Mouse (Mus musculus) CD8-positive naive resting alpha-beta T cell, adult 2 months (primary cell): ENCODE results near the gene Cd79b.
"Not testable (repeated sequence)": the region's sequence is repeated elsewhere in the genome, so short reads cannot be mapped to it uniquely, and the experiment has no call there.

Experiments
- DNase-seq, 2 experiments: peaks; one replicate each; pipeline ENCODE4 v3.0.0; 2022; ENCODE audit warnings: low read depth in 2 of 2, low spot score in 2 of 2

Gene Cd79b

DNA sequence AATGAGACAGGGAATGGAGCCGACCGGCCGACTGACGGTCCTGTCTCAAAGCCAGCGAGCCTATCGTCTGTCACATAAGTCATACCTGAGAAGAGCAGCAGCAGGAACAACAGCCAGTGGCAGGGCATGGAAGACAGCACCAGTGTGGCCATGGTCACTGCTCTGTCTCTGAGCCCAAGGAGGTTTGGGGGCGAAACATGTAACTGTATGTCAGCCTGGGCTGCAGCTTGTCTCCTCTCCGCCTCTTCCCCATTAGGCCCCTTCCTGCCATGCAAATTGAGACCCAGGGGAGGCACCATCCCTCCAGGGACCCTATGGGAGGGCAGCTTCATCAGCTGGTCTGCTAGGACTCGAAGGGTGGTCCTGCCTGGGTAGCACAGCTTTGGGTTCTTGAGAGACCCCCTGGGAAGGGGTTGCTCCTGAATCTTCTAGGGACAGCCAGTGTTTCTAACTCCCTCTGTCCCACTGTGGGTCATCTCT is at the start of gene Cd79b:
Gene Cd79b, minus strand, starts transcription at position 430 of the 480 bp plus-strand sequence.
- no peak for DNase-seq

DNA sequence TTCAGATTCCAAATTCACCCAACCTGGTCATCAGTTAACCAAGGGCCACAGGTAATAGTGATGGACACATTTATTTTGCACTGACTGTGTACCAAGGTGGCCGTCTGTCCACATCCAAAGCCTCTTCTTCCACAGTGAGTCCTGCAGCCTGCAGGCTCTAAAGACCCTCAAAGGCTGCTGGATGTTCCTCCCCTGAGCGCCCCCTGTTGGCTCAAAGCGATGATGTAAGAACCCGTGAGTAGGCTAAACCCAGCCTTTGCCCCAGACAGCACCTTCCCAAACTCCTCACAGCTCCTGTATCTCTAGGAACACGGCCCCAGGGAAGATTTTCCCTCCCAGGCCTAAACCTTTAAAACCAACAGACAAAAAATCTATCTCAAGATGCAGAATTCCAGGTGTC is 44.8 kb upstream of the Cd79b start:
- DNase-seq = peak; percentile 15 to 23

DNA sequence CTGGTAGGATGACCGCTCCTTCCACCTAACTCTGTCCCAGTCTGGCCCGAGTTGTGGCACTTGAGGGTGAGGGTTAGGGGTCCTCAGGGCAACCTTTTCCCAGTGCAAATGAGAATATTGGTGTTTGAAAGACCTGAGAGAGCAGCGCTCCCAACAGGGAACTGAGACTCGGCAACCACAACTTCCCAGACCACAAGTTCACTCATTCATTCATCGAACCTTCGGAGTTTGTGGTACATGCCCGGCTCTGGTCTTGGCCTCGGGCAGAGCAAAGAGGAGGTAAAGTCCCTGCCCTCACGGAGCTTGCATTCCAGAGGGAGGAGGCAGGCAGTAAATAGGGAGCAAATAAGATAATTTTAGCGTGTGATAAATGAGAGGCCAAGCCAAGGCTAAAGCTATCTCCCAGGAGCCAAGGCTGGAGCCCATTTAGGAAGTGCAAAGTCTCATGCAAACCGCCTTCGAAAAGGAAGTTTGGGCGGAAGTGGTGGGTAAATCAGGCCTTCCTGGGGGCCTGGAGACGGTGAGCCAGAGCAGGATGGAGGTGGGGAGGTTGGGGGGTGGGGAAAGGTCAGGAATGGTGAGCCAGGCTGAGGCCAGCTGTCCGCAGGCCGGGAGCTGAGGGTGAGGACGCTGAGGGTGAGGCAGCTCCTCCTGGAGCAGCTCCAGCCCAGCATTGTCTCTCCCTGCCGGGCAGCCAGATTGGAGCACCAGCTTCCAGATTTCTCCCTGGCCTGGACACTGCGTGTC is 41.0 kb upstream of the Cd79b start:
- DNase-seq = no peak

DNA sequence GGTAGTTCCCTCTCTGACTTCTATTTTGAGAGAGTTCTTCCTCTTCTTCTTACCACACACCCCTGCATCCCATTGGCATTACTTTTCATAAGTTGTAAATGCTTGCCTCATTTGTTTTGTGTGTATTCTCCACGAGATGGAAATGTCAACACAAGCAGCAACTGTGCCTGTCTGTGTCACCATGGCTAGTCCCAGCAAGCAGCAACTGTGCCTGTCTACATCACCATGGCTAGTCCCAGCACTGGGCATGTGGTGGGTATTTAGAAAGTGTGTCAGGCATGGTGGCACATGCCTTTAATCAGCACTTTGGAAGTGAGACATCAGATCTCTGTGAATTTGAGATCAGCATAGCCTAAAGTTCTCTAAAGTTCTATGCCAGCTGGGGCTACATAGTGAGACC is 39.6 kb upstream of the Cd79b start:
- DNase-seq = no peak

DNA sequence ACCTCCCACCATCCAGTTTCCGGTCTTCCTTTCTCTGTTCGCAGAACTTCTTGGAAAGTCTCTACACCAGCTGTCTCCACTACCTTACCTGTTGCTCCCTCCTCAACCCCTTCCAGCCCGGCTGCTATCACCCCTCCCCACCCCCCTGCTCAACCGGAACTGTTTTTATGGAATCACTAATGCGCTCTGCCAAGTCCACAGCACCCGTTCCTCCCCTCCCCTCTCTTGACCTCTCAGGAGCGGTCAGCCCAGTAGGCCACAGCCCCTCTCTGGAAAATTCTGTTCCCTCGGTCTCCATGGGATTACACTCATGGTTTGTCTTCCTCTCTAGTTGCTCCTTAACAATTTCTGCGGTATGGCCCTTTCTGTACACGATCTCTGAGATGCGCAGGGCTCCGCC is 38.6 kb upstream of the Cd79b start, which contains the start of gene Scn4a:
Gene Scn4a, minus strand, starts transcription at position 101 of the 400 bp plus-strand sequence.
- DNase-seq = no peak

DNA sequence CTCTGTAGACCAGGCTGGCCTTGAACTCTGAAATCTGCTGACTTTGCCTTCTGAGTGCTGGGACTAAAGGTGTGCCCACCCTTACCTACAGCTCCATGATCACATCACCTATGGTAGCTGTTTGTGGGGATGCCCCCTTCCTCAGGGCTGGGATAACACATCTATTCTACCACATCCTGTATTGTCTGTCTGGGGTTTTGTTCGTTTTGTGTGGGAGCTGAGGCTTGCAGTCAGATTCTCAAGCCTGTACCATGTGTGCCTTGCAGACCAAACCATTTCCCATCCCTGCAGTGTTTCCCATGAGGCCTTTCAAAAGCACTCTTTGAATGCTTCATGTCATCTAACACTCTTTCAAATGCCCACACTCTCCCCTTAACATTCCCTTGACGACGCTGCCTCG is 37.4 kb upstream of the Cd79b start:
- peak in 1 of 2 experiments; percentile 10 for DNase-seq

DNA sequence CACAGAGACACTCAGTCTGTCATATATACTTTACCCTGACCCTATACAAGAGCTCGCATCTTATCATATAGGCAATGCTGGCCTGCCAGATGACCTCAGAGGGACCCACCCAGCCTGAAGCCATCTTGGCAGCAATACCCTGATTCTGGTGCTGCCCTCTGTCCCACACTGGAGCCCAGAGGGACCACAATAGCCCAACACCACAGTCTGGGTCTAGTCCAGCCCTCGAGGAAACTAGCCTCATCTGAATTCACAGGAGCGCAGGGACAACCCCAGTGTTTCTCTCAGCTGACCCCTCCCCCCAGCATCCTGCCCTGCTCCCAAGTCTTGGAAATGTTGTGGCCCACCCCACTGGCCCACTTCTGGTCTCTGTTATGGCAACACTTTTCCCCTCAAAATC is 36.7 kb upstream of the Cd79b start:
- DNase-seq = no peak

DNA sequence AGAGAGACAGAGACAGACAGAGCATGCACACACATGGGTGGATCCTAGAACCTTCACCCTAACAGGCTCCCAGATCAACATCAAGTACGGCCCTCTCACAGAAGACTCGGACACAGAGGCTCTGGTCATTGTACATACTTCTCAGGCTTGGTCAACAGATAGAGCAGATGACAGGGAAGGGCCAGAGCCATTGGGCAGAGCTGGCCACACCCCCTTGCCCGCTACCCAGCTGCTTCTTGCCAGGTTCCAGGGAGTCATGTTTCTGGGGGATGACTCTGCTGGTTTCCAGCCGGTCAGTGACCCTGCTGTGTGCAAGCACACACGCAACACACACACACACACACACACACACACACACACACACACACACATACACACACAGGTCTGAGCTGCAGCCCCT is 36.3 kb upstream of the Cd79b start:
- no peak for DNase-seq

DNA sequence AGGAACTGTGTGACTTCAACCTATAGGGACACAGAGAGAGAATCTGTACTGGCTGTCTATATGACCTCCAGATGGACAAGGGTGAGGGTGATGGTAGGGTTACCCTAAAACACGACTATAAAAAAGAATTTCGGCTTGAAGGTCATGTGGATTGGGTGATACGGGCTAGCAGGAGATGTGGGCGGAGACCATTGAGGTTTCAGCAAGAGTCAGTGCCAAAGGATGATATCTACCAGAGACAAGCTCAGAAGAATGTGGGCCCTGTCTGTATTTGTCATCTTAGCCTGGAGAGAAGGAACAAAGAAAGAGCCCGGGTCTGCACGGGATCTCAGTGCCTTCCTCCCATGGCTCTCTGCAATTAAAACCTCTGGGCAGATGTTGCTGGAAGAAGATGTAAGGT is 35.2 kb upstream of the Cd79b start:
- no peak for DNase-seq

DNA sequence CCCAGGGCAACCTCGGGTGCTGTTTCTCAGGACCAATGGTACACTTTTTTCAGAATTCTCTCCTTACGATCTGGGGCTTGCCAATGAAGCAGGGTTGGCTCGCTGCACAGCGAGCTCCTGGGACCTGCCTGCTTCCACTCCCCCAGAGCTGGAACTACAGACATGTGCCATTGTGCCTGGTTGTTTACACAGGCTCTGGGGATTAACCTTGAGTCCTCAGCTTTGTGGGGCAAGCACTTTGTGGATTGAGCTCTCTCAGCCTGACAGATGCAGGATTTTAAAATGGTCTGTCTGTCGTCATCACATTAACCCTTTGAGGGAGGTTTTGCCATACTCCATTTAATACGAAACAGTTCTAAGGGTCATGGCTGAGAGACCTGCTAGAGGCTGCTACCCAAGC is 30.3 kb upstream of the Cd79b start:
- no peak for DNase-seq

DNA sequence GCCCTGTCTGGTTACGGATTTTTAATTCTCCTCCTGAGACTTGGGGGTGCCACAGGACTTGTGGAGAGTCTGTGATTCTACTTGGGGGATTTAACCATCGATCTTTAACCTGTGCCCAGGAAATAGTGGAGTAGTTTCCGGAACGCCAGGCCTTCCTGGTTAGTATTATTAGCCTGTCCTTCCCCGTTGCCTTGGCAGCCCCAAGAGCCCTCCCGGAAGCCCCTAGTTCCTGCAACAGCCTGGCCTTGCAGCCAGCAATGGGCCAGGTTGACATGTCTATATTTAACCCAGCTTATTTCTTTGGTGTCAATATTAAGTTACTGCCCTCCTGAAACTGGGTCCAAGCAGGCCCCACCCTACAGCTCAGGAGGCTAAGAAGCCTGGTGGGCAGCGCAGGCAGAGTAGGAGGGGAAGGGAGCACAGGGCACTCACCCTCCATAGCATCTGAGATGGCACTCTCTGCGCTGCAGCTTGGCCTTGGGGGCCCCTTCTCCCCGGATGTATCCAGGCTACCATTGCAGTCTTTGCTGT is 26.5 kb upstream of the Cd79b start:
- DNase-seq = no peak

DNA sequence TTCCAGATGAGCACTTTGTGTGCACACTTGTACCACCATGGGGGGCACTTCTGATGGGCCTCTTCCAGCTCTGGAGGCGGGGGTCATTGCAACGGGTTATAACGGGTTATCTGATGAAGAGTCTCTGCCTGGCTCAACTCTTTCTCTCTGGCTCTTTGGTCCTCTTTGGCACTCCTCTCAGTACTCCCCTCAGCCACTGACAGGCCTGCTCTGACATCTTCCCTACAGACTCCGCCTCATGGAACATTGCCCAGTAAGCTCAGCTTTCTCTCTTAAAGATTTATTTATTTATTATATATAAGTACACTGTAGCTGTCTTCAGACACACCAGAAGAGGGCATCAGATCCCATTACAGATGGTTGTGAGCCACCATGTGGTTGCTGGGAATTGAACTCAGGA is 24.8 kb upstream of the Cd79b start:
- DNase-seq = not testable (repeated sequence)

DNA sequence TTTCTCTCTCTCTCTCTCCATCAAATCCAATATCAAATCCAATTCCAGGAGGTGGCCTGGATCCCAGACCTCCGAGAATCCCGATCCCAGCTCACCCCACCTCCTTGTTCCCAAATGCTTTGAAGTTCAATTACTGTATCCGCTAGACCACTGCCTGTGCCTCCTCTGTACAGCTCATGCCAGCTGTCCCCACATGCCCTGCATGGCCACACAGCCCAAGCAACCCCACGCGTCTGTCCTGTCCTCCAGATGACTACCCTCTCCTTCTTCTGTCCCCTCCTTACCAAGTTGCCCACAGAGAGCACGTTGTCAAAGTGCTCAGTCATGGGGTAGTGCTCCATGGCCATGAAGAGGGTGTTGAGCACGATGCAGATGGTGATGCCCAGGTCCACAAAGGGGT is 24.3 kb upstream of the Cd79b start:
- DNase-seq = no peak

DNA sequence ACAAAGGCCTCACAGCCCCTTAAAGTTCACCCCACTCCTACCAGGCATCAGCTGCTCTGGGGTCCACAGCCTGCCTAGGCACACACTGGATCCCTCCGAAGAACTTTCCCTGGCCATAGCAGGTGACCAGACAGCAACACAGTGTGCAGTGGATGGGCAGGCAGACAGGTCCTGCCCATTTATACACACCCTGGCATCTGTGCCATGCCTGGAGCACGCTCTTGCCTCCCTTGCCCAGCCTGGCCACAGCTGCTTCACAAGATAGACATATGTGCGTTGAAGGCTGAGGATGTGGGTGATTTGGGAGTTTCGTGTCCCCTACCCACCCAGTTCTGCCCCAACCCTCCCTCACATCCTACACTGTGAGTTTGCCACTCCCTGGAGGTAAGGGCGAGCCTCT is 23.5 kb upstream of the Cd79b start:
- DNase-seq = no peak

DNA sequence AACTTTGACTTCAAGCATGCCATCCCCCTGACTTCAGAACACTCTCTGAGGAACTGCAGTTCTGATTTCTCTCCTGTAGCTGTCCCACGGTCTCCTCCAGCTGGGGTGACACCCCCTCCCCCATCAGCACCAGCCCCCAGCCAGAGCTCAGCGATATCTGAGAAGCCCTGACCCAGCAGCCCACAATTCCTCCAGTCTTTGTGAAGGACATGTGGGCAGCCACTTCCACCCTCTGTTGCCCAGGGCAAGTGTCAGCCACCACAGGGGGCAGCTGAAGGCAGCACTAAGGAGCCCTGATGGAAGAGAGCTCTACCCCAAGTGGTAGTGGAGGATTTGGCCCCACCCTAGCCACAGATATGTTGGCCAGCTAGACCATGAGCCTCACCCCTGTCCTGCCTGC is 19.5 kb upstream of the Cd79b start:
- DNase-seq = no peak

DNA sequence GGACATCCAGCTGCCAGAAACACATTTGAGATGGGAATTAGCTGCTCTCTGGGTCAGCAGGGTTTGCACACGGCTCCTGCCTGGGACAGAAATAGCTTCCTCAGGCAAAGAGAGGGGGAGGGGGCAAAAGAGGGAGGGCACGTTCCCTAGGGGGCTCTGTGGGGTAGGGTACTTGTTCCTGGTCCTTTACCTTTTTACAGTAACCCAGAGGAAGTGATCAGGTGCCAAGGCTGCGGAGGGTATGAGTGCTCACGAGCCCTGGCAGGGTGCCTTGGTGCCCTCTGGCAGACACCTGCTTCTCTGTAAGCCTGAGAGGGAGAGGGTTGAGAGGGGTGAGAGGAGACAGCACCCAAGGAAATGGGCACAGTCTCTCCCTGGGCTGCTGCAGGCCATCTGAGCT is 17.9 kb upstream of the Cd79b start:
- no peak for DNase-seq

DNA sequence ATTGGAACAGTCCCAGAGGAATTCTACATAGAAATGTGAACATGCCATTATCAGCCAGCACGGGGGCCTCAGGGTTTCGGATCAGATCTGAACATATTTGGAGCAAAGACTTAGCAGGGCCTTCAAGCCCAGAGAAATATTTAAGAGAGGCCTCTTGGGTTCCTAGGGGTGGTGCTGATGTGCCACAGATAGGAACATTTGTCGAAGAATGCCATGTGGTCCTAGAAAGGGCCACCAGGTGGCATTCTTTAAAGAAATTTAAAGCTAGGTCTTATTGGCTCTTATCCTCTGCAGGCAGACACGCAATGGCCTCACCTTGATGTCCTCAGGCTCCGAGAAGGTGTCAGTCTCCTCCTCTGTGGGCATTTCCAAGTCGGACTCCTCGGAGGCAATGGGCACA is 15.1 kb upstream of the Cd79b start:
- peak; percentile 39 to 70 for DNase-seq

DNA sequence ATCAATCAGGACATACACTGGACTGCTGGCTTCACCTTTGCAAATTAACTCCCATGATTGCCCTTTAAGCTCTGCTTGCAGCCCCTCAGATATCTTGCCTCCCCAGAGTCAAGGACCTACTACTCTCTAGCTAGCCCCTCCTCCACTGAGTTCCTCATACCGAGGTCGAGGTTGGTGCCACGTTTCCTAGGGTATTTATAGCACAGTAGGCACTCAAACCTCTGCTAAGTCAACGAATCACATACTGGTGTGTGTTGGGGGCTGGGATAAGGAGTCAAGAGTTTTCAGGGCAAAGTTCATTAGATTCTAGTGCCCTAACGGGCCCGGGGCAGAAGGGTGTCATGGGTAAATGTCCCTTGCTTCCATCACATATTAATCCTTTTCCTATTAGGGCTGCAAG is 14.6 kb upstream of the Cd79b start:
- DNase-seq = no peak

DNA sequence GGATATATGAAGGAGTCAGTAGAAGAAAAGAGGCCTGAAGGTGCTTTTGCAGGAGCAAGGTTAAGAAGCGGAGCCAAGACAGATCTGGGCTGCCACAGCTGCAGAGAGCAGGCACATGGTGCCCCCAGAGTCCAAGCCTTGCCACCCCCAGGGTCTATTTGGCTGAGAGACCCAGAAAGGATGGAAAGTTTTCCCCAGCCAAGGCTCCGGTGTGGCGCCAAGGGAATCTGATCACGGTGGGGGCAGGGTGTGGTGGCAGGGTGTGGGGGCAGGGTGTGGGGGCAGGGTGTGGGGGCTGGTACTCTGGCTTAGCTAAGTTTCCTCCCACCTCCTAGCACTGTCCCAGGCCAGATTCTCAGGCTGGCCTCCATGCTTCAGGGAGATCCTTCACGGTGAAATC is 14.0 kb upstream of the Cd79b start:
- no peak for DNase-seq

DNA sequence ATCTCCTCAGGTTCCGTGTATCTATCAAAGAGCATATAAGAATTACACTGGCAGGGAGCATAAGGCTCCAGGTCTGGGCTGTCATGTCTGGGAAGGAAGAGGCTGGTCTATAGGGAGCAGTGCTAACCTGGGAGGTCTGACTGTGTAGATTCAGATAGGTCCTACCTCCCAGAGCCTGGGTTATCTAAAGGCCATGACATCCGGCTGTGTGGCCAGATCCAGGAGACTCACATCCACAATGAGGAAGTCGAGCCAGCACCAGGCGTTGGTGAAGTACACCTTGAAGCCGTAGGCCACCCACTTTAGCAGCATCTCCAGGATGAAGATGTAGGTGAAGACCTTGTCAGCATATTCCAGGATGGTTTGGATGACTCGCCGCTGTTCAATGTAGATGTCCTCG is 11.9 kb upstream of the Cd79b start:
- no peak for DNase-seq

DNA sequence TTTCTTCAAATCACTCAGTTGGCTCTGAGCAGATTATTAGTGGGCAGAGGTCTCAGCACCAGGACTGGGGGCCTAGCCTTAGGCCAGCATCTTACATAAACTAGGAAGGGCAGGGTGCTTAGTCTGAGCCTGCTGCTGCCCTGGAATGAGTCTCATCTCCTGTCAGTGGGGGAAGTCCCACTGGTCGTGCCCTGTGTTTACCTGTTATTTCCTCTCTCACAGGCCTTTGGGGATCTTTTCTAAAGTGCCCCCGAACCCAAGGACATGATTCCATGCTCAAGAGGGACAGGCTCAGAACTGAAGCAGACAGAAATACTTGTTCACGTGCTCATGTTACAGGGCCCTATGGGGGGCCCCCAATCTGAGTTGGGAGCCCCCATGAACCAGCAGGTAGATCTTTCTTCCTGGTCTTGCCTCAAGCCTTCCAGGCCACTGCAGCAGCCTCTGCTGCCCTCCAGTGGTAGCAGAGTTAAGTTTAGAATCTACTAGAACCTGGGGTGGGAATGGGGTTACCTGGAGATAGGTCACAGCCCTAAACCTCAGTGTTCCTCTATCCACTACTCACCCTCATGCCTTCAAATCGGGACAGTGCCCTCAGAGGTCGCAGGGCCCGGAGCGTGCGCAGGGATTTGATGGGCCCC is 11.1 kb upstream of the Cd79b start:
- DNase-seq = peak; percentile 69 to 75

DNA sequence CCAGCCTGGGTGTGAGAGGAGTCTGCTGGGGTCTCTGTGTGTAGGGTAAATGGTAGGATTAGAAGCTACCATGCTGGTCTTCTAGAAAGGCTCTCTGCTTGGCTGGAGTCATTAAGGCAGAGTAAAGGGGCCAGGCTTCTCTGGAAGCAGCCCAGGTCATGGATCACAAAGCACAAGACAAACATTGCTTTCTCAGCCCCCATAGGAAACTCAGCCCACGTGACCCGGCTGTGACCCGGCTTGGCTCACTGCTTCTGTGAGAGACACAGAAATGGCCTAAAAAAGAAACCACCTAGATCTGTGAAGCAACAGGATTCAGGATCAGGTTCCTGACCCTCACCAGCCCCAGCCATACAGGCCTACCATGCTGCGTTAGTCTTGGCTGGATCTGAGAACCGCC is 10.3 kb upstream of the Cd79b start:
- no peak for DNase-seq
